Mouse (Mus musculus): ENCODE data around the gene Itm2c.

Itm2c gene

DNA sequence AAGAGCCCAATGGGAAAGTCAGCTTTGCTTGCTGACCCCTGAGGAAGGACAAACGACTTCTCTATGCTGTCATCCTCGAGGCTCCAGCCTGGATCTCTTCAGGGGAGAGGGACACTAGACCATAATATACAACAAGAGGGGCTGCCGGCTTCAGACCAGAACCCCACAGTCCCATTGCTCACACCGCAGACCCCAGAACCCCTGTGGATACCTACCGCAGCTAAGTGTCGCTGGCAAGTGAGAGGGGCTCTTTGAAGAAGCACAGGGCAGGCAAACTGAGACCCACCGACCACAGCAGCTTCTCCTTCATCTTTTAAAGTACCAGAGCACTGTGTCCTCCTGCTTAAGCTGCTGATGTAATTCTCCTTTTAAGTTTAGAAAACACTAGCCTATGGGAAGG is 40.5 kb downstream of the Itm2c start:
- no peak for DNase-seq (ENCODE audit: low read depth)

GRCm38 (mm10) chr1:85935148-85935852 is 41.2 kb downstream of the Itm2c start:
- peak; percentile 33 for DNase-seq (ENCODE audit: low read depth)

GRCm38 (mm10) chr1:85936265-85936664 is 42.2 kb downstream of the Itm2c start:
- DNase-seq (ENCODE audit: low read depth): no peak

DNA sequence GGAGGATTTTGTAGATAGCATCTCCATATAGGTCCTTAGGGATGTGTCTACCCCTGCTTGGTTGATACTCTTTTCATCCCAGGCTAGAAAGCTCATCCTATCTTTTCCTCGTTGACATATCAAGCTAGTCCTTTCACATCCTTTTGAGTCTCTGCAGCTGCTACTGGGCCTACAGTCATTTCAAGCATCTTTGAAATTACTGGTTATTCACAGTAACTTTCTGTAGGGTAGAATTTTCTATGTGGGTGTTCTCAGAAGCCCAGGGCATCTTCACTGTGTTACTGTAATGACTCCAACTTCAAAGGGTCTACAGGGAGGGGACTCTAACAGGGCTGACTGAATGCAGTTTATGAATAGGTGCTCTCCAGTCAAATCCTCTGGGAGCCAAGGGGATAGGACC is 43.2 kb downstream of the Itm2c start:
- DNase-seq (ENCODE audit: low read depth): no peak

- DNase-seq (ENCODE audit: low read depth): no peak
These were observed 48.2 kb downstream of the Itm2c start for GRCm38 (mm10) chr1:85942318-85942717.

DNA sequence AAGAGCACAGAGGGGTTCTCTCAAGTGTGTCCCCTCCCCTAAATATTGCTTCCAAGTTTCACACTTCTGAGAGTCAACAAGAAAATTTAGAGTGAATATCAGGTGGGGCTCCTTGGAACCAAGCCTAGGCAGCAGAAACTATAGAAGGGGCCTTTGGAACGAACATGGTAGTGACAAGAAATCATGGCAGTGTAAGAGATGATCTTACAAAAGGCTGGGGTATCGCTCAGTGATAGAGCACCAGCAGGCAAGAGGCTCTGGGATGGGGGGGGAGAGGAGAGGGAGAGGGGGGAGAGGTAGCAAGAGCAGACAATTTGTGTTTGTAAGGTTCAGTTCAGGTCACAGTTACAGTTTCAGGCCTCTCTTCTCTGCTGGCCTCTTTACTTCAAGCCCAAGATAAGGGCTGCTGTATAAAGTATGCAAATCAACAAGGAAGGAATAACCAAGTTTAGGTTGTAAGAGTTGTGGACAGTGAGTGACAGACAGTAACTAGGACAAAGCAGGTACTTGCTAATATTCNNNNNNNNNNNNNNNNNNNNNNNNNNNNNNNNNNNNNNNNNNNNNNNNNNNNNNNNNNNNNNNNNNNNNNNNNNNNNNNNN is 55.1 kb downstream of the Itm2c start:
- no peak for DNase-seq (ENCODE audit: low read depth)

- DNase-seq (ENCODE audit: low read depth): no peak
These were observed 61.1 kb downstream of the Itm2c start for GRCm38 (mm10) chr1:85955150-85955549.

DNA sequence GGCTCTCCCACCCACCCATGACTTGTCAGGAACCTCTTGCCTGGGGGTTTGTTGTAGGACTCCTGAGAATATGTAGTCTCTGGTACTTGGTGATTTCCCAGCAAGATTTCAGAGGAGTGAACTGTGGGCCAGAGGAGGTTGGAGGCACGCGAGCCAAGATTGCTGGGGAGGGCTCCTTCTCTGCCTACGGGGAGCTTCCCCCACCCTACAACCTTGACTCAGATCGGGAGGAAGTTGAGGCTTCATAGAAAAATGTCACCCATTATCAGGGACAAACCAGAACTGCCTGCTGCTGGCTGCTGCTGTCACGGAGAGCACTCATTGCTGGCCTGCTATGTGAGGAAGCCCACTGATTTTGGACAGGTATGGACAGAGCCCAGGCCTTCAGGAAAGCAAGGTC is 63.2 kb downstream of the Itm2c start:
- DNase-seq (ENCODE audit: low read depth): no peak

DNA sequence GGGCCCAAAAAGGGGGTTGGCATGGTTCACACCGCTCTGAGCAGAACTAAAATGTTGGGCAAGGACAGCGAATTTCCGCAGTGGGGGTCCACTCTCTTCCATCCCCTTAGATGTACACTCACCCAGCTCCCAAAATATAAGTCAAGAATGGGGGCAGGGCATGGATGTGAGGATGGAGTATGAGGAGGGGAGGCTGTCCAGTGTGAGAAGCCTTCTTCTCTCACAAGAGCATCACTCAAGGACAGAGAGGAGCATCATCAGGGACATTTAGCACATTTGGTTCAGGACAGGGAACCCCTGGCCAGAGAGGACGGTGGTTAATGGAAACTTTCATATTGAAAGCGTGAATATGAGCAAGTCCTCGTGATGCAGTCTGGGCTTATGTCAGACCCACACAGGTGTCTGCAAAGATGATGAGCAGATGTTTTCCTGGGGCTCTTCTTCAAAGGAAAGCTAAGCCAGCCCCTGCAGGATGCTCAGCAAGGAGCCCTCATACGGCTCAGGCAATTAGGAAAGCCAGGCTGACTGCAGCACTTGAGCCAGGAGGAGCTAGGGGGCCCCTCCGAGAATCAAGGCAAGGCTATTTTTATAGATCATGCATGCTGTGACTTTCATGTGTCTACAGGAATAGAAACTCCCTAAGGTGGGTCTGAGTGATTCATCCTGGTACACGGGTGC is 64.0 kb downstream of the Itm2c start:
- DNase-seq (ENCODE audit: low read depth): no peak
